Mouse (Mus musculus) adipocyte (in vitro differentiated cells): ENCODE data around the gene Tfb2m.

Source experiments
- DNase-seq: peaks from one replicate; pipeline ENCODE4 v3.0.0-alpha.2; 2016; ENCODE audit warnings: low spot score

The Tfb2m gene

DNA sequence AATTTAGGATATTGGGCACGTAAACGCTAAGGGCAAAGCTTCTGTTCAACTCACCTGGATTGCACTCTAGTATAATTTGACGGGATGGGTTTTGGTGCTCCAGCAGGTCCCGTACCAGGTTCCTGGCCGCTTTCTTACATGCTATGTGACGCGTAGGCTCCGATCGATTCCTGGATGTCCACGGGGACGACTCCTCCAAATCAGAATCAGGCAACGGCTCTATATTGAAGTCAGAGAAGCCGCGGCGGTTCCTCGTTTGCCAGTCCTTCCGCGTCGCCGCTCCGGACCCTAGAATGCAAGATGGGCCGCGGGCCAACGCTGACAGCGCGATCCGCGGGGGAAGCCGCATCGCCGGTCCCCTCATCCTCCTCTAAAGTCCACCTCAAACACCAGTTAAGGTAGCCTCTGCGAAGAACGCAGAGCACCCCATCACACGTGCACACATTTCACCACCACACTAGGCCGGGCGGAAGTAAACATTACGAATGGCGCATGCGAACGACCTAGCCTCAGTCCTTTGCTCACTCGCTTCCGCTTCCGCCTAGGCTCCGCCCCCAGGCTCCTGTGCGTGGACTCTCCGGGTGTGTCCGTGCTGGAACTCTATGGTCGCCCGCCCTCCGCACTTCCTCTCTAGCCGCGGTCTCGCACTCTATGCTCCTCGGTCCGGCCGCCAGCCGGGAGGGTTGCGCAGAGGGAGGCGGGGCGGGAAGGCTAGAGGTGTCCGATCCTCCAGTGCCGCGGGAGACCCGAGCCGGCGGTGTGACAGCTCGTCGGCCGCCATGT lies at the start of gene Tfb2m, which contains the start of gene Cnst:
Tfb2m (minus strand) TSS at position 500 of the 783 bp plus-strand sequence.
Cnst (plus strand) TSS at position 603 of the 783 bp plus-strand sequence.
- DNase-seq = peak; percentile 99

DNA sequence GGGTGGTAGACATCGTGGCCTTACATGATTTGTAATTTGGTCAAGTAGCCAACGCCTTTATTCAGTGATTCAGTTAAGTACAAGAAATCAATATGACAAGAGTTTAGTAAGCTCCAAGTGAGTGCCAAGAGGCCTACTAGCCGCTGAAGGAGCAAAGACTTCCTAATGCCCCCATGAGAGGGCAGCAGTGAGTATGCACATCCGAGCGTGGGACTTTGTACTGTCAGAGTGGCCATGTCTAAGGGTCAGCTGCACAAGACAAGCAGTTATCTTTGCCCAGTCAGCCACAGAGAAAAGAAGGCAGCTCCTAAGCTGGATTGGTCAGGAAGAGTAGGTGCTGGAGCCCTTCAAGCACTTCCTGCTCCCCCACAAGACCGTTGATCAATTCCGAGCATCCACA lies 46.9 kb upstream of the Tfb2m start:
- no peak for DNase-seq

DNA sequence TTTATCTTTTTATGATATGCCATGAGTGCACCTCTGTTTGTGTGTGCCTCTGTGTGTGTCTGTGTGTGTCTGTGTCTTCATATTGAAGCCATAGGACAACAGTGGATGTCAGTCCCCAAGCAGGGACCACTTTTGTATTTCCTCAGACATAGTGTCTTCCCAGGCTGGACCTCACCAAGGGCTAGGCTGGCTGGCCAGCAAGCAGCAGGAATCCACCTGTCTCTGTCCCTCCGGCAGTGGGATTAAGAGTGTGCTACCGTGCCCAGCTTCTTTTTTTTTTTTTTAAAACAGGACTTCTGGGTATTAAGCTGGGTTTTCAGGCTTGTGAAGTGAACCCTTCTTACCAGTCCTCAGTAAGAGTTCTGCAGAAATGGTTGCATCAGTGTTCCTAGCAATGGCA lies 46.1 kb upstream of the Tfb2m start:
- DNase-seq = no peak

DNA sequence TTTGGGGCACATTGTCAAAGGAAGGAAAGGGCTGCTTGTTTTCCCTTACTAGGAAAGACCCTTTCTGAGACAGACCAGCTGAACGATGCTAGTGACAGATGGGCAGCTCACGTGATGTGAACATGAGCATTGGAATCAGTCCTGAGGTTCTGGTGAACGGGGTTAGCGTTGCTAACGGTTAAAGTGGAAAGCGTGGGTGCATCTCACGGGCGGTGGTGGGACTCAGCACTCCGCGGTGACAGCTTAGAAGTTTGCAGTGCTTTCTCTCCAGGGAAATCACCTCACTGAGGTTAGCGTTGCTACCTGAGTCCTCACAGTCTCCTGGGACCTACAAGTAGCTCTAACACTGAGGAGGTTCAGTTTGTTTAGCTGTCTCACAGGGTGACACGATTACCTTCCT lies 45.6 kb upstream of the Tfb2m start:
- no peak for DNase-seq

GRCm38 (mm10) chr1:179588230-179588629 lies 42.2 kb upstream of the Tfb2m start:
- DNase-seq = no peak

GRCm38 (mm10) chr1:179586430-179587095 lies 40.5 kb upstream of the Tfb2m start:
- DNase-seq = no peak

- DNase-seq = no peak
These were observed 39.6 kb upstream of the Tfb2m start for GRCm38 (mm10) chr1:179585646-179586045.

- no peak for DNase-seq
These were observed 38.2 kb upstream of the Tfb2m start for GRCm38 (mm10) chr1:179584220-179584619.

DNA sequence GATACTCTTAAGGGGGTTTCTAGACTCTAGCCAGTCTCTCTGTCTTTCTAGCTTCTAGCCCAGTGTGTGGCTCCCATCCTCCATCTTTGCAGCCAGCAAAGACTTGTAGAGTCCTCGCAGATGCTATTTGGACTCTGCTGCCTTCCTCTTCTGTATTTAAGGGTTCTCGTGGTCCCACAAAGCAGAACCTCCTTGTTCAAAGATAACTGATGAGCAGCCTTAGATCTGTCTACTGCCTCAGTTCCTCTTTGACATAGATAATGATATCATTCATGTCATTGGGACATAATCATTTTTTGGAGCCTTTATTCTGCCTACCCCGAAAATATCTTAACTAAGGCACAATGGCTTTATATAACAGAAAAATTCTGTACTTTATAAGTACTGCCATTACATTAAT lies 37.0 kb upstream of the Tfb2m start:
- DNase-seq = no peak

DNA sequence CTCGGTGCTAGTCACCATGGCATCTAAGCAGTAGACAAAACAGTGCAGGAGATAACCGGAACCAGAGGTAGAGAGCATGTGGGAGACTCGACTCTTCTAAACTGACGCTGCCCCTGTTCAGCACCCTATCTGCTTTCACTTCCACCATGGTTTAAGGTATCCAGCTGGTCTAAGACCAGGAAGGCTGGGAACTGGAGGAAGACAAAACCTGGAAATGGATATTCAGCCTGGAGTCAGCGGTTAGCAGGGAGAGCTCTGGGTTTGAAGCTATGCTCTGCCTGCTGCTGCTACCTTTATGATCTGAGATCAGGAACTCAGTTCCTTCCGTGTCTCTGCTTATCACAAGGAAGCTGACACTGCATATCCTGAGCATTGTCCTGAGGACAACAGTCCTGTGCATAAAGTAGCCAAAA lies 36.0 kb upstream of the Tfb2m start:
- DNase-seq = peak; percentile 63

- no peak for DNase-seq
These were observed 35.4 kb upstream of the Tfb2m start for GRCm38 (mm10) chr1:179581422-179581821.

DNA sequence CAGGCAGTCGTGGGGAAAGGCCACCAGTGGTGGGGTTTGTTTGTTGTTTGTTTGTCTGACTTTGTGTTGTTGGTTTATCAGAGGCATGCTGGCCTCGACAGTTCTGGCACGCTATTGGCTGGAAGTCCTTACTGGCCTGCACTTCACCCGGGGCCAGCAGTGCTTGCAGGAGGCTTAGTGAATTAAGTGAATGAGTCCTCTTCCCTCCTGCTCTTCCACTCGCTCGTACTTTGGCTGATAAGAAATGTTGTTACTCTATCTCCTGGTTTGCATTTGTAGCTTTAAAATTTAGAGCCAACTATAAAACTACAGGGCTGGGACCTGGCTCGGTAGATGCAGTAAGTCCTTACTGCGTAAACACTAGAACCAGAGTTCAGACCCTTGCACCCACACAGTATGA lies 34.1 kb upstream of the Tfb2m start:
- no peak for DNase-seq

DNA sequence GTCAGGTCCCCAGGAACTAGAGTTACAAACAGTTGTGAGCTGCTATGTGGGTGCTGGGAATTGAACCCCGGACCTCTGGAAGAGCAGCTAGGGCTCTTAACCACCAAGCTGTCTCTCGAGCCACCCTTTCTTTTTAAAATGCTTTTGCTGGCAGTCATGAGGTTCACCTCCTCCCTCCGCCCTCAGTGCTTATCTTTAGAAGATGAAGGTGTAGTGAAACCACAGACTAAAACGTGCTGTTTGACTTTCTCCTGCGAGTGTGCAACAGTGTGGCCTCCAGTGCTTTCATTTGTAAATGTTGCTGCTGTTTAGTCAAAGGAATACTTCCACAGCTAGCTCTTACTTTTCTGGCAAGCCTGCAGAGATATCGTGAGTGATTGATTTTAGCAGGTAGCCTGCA lies 32.6 kb upstream of the Tfb2m start:
- no peak for DNase-seq

DNA sequence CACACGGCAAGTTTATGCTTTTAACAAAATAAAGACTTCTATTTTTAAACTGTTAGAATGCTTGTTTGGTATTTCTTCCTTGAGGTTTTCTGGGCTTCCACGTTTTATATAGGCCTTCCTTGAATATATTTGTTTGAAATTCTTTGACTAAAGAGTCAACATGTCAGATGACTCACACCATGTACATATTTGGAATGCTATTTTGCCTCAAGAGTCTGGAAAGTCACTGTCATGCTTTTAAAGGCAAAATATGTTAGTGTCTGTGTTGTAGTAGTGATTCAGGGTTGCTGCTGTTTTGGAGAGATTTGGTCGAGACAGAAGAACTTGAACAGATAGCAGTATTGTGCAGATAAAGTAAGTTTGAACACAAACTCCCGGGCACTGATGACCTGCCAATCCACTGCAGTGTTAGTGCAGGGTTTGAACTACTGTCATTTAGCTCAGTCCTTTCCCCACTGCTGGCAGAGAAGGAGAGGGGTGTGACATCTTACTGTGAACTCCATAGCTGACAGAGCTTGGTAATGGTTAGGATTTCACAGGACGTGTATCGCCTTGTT lies 27.7 kb upstream of the Tfb2m start:
- no peak for DNase-seq

DNA sequence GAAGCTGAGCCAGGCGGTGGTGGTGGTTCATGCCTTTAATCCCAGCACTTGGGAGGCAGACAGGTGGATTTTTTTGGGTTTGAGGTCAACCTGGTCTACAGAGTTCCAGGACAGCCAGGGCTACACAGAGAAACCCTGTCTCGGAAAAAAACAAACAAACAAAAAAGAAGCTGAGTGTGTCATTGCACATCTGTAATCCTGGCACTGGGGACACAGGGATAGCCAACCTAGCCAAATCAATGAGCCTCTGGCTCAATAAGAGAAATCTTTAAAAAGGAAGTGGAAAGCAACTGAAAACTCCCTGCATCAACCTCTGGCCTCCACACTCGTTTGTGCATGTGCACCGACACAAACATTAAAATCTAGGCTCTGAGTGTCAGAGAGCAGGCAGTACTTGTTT lies 25.6 kb upstream of the Tfb2m start:
- no peak for DNase-seq

GRCm38 (mm10) chr1:179570482-179570881 lies 24.4 kb upstream of the Tfb2m start:
- no peak for DNase-seq

- no peak for DNase-seq
These were observed 22.8 kb upstream of the Tfb2m start for GRCm38 (mm10) chr1:179568690-179569398.

- DNase-seq = no peak
These were observed 21.5 kb upstream of the Tfb2m start for GRCm38 (mm10) chr1:179567558-179567957.

- peak; percentile 56 for DNase-seq
These were observed 17.9 kb upstream of the Tfb2m start for GRCm38 (mm10) chr1:179563926-179564325.

- DNase-seq = no peak
These were observed 17.1 kb upstream of the Tfb2m start for GRCm38 (mm10) chr1:179563211-179563610.

GRCm38 (mm10) chr1:179560845-179561430 lies 14.9 kb upstream of the Tfb2m start:
- peak; percentile 74 for DNase-seq
